Mouse (Mus musculus) E14TG2a.4 (cell line): ENCODE data around the gene Tcap.

ENCODE experiments used
- CTCF ChIP-seq: conservative IDR thresholded peaks from 2 replicates; pipeline ENCODE4 v1.5.1; 2014; ENCODE audit warnings: low read length
- NANOG ChIP-seq: IDR thresholded peaks from 2 replicates; pipeline ENCODE4 v1.6.1; 2014; ENCODE audit warnings: borderline replicate concordance, low read length, mixed read lengths
- POU5F1 ChIP-seq: IDR thresholded peaks from 2 replicates; pipeline ENCODE4 v1.6.1; 2014; ENCODE audit warnings: low read length, borderline replicate concordance

GRCm38 (mm10) chr11:98392645-98393044 is 9.0 kb downstream of the Tcap start:
- no peak for TF ChIP-seq CTCF
- TF ChIP-seq POU5F1, result no peak
- no peak for TF ChIP-seq NANOG
